Mouse (Mus musculus) bone marrow macrophage, adult 2 months (primary cell): Measurements from ENCODE around the gene Glis2.

Source experiments
- CTCF ChIP-seq: IDR thresholded peaks from 2 replicates; pipeline ENCODE4 v1.5.1; 2012; ENCODE audit warnings: low read depth, mild to moderate bottlenecking, low read length, moderate library complexity
- POLR2A ChIP-seq: IDR thresholded peaks from 2 replicates; pipeline ENCODE4 v1.6.1; 2012; ENCODE audit warnings: mild to moderate bottlenecking, low read depth, low read length, borderline replicate concordance

DNA sequence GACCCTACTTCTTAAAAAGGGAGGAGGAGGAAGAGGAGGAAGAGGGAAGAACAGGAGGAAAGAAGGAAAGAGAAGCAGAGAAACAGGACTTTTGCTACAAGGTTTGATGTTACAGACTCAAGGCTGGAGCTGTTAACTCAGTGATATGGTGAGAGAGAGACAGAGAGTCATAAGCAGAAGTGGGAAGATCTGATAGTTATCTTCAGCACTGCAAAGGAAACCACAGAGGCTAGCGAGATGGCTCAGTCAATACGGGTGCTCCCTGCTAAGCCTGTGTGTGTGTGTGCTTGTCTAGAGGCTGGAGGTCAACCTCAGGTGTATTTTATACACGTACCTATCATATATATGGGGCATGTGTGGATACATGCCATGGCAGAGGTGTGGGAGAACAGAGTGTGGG, 10.7 kb upstream of the Glis2 start:
- no peak for TF ChIP-seq CTCF
- no peak for TF ChIP-seq POLR2A
